Mouse (Mus musculus) urinary bladder, postnatal 25 days (tissue): Measurements from ENCODE around the gene Caln1.
"Not testable (repeated sequence)": the region's sequence is repeated elsewhere in the genome, so short reads cannot be mapped to it uniquely, and the experiment has no call there.

Source experiments
- DNase-seq: peaks from one replicate; pipeline ENCODE4 v3.0.0; 2022; ENCODE audit warnings: low spot score

The Caln1 gene

DNA sequence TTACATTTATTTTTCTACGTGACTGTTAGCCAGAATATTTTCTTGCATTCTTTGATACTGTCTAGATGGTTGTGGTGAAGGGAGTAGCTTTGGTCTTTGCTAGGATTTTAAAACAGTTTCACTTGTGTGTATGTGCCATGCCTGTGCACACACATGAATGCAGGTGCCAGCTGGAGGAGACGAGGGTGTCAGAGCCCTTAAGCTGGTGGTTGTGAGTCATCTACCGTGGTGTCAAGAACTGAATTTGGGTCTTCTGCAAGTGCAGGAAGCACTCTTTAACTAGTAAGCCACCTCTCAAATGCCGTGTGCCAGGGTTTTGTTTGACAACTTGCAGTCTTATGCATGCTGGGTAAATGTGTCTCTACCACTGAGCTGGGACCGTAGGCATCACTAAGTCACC, 178.2 kb downstream of the Caln1 start:
- DNase-seq: no peak

DNA sequence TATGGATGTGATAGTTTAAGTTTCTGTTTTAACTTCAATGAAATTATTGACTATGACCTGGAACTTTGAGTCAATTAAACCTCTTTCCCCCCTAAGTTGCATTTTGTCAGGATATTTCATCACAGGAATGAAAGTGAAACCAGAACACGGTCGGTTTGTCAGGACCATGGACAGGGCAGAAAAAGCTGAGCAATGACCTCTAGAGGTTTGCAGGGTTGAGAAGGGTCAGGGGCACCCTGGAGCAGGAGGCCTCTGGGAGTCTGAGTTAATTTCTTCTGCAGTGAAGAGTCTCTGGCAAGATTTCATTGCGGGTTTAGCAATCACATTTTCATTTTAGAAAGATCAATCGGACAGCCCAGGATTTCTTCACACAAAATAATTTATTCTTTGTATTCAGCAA, 184.7 kb downstream of the Caln1 start:
- no peak for DNase-seq

DNA sequence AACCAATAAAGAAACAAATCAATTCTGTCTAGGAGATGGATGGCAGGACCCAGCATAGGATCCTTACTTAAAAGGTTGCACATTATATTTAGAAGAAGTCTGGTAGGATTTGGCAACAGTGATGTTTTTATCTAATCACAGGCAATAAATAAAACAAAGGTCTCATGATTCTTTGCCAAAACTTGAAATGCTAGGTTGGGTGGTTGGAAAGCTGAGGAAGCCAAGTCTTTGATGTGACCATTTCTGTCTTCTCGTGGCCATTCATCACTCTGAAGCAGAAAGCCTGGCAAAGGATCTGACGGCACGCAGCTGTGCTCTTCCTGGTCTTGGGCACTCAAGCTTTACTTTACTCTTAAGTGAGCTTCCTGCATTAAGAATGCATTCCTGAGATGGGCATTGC, 193.9 kb downstream of the Caln1 start:
- DNase-seq: no peak

DNA sequence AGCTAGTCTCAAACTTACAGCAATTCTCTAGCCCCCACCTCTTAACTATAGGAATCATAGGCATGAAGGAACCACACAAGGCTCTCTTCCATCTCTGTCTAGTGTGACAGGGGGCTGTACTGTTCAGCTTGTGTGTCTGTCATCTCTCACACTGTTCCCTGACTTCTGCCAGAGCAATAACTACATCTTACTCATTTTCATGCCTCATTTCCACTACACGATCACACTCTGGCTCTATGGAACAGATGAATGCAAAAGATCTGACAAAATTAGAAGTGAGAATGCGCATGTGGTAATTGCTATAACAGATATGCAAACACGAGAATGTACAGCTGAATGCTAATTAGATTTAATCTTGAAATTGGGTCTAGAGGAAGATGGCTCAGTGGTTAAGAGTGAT, 196.7 kb downstream of the Caln1 start:
- DNase-seq: no peak

DNA sequence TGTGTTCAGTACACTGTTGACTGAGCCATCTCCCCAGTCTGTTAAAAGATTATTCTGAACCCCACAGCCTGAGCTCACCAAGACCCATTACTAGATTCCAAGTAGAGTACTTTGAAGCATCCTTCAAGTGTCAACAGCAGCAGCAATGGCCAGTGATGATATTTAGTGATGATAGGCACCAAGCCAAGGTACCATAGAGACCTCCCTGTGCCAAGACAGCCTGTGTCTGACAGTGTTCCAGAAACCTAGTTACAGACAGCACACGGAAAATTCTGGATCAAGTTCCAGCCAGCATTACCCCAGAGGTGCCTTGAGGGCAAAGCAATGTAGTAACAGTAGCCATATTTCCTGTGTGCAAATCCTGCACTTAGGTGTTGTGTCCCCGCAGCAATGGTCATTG, 208.3 kb downstream of the Caln1 start:
- no peak for DNase-seq

DNA sequence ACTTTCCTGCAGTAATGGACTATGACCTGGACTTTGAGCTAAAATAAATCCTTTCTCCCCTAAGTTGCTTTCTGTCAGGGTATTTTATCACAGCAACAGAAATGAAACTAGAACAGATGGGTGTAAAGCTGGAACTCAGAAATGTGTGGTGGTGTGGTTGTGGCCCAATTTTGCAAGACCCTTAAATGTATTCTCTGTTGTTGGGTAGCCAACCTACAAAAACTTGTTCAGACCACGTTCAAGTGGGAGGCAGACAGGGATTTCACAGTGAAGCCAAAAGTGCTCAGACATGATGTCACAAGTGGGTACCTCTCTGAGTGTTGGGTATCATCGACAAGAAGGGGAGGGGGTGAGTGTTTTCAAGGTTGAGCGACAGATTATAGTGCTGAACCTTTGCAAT, 214.8 kb downstream of the Caln1 start:
- DNase-seq: no peak

DNA sequence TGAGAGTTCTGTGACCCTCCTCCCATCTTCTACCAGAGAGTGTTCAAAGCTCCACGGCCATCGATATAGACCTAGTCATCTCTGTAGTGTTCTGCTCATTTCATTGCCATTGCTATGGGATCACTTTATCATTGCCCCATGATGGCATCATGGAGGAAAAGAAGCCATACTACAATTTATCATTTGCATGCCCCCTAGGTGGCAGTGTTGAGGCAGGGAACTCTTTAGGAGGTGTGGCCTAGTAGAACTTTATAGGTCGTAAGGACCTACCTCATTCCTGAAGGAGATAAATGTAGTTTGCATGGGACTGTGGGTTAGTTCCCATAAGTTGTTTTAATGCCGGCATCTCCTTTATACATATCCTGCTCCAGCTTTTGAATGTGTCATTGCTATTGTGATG, 217.0 kb downstream of the Caln1 start:
- DNase-seq: no peak

DNA sequence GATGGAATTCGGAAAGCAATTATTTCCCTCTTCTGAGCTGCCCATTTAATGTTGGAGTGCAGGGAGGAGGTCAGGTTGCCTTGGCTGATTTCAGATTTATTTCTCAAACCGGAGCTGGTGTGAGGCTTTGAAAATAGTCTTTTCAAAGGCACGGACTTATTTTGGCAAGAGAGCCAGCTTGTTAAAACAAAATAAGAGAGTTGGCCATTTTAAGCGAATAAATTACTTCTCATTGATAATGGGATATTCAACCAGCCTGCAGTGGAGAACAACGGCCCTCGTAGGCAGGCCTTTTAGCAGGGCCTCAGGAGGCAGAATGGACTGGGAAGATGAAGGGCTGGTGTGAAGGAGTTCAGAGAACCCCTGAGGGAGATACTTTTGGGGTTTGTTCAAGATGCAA, 227.3 kb downstream of the Caln1 start:
- no peak for DNase-seq

DNA sequence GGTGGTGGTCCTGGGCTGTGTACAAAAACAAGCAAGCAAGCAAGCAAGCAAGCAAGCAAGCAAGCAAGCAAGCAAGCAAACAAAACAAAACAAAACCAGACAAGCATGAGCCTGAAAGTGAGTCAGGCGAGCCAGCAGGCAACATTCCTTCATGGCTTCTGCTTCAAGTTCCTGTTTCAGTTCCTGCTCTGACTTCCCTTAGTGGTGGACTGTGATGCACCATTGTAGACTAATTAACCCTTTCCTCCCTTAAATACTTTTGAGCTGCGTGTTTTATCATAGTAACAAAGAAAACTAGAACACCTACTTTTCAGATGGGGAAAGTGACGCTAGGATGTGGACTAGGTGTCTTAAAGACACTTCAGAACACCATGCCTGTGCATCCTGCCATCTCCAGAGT, 244.4 kb downstream of the Caln1 start:
- DNase-seq: no peak

DNA sequence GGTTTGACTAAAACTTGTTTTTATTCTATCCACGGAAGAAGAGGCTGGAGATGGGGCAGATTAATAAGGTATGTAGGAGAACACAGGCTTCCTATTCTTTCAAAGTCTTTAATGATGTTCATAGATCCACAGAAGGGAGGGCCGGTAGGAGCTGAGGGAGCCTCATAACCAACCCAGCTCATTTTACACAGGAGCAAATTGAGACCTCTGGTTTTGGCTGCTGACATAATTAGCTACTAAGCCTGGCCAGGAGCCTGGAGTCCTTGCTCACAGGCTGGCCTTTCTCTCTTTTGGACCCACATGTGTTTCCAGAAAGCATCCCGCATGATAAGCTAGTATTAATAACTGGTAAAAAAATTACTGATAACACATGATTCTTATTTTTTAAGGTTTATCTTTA, 245.0 kb downstream of the Caln1 start:
- no peak for DNase-seq

DNA sequence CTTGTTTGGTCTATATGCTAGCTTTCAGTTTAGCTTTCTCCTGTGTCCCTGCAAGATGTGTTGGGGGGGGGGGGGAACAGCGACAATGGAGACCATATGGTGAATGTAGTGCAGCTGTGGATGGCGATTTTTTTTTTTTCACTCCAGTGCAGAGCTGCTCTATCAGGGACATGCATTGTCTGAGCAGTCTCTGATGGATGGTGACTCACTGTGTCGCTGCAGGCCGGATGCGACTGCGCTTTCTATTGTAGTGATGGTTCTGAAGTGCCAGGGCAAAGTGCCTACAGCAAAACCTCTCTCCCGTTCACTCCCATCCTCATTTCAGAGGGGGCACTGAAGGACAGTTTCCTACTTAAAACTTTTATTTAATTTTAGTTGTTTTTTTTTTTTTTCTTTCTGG, 250.8 kb downstream of the Caln1 start:
- no peak for DNase-seq

DNA sequence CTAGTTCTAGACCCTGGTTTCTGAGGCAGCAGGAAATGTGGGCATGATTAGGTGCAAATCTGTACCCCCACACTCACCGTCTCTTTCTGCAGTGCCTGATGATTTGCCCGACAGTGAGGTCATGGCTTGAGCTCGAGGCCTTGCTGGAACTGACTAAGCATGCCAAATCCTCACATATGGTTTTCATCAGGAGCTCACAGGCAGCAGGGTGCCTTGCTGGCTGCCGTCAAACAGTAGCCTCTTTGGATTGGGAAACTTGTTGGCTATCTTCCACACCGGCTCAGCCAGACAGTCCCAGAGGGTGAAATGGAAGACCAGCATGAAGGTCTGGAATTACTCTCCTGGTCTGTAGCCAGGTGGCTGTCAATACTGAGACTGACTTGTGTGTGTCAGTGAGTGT, 254.0 kb downstream of the Caln1 start:
- peak; percentile 14 for DNase-seq

DNA sequence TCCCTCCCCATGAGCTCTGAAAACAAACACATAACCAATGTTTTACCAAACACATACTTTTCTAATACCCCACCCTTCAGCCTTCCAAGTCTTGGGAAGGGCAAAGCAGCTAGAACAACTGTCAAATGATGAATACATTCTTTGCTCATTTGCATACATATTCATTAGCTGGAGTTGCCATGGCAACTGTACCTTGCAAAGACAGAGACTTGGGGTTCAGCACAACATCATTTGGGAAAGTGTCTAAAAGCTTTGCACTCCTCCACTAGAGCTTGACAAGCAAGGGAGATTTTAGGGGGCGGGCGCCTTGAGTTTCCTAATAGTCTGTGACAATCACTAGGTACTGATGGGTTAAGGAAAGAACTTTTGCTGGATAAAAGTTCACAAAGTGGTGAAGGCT, 258.5 kb downstream of the Caln1 start:
- DNase-seq: no peak

DNA sequence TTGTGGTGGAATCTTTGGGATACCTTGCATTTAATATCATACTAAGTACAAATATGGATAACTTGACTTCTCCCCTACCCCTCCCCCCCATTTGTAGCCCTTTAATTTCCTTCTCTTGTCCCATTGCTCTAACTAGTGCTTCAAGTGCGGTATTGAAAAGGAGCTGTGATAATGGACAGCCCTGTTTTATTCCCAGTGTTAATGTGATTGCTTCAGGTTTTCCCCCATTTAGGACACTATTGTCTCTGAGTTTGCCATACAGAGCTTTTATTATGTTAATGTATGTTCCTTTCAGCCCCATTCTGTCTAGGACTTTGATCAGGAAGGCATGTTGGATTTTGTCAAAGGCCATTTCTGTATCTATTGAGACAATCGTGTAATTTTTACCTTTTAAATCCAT, 266.1 kb downstream of the Caln1 start:
- no peak for DNase-seq

DNA sequence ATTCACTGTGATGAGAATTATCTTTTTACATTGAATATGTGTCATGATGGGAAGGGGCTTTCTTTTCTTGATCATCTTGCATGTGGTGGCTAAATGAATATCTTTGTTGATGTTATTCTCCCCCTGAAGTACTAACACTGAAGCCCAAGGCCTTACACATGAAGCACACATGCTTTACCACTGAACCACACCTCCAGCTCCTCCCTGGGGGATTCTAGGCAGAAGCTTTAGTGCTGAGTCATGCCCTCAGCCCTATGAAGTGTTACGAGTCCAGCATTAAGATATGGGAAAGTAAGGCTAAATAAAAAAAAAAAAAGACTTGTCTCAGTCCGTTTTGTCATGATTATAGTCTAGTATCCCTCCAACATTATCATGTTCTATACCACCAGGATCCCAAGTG, 272.6 kb downstream of the Caln1 start:
- no peak for DNase-seq

DNA sequence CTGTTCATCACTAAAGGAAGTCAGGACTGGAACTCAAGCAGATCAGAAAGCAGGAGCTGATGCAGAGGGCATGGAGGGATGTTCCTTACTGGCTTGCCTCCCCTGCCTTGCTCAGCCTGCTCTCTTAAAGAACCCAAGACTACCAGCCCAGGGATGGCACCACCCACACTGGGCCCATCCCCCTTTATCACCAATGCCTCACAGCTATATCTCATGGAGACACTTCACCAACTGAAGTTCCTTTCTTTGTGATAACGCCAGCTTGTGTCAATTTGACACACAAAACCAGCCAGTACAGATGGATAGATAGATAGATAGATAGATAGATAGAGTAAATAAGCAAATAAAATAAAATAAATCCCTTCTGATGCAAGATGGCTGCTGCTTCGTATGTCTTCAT, 276.9 kb downstream of the Caln1 start:
- DNase-seq: not testable (repeated sequence)

DNA sequence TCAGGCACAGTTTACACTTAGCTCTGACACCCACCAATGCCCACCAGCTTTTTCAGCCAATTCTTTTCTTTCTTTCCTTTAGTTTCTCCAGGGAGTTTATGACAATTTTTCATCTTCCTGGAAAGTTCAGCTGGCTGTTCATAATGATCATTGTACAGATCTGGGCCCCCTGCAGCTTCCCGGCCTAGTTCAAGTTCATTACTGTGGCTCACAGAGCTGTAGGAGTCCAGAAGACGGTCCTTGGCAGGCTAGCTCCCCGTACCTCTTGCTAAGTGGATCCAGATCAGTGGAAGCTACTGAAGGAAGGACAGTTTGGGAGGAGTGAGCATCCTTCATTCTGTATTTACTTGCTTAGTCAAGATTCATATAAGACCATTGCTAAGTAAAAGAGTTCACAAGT, 288.9 kb downstream of the Caln1 start:
- no peak for DNase-seq

DNA sequence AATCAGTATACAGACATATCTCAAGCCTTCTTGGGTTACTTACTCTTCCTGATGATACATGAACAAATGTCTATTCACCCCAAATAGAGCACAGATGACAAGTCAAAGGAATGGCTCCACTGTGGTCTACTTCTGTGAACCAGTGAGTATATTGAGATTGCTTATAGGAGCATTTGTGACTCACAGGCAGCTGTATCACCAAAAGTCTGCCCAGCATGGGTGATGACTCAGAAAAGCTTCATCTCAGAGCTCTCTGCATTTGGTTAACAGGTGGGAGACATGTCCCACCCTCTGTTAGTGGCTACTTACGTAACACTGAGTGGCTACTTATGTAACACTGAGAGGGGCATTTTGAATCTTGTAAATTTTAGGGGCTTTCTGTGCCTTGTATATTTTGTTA, 296.8 kb downstream of the Caln1 start:
- DNase-seq: no peak

DNA sequence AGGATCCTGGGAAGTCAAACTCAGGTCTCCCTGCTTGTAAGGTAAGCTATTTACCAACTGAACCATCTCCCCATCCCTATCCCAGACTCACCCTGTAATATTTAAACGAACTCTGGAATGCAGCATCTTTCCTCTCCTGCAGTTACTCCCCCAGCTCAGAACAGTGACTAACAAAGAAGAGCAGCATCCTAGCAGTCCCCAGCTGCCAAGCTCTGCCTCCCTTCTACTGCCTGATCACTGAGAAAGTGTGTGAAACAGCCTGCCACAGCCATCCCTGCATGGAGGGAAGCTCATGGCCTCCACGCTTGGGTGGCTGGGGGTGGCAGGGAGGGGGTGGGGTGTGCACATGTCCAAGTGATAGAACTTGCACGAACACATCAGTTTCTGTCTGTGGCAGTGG, 303.3 kb downstream of the Caln1 start:
- no peak for DNase-seq

DNA sequence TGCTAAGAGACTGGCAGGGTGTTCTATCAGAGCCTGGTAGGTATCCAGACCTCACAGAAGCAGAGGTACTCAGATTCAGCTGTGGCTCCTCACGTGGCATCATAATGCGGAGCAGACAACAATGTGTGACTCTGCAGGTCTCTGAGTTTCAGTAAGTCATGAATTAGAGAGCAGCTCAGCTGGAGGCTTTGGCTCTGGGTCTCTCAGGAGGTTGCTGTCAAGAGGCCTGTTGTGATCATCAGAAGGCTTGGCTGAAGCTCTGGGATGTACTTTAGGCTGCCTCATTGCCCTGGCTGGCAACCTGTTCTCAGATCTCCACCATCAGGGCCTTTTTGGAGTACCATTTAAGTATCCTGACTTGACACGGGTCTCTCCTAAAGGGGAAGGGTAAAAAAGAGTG, 303.8 kb downstream of the Caln1 start:
- DNase-seq: no peak

DNA sequence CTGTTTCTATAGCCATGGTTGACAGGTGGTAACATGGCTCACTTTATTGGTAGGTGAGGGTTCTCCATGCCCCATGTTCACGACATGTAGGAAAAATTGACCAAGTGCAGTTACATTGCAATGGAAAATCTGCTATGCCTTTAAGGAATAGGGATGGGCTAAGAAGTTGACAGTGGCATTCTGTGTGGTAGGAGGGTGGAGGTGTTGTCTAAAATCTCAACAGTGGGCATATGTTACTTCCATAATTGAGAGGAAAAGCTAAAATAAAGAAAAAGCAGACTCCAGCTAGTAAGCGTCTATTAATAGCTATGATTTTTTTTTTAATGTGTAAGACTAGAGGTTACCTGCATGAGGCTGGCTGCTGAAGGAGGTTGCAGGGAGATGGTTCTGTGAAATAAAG, 308.6 kb downstream of the Caln1 start:
- no peak for DNase-seq

DNA sequence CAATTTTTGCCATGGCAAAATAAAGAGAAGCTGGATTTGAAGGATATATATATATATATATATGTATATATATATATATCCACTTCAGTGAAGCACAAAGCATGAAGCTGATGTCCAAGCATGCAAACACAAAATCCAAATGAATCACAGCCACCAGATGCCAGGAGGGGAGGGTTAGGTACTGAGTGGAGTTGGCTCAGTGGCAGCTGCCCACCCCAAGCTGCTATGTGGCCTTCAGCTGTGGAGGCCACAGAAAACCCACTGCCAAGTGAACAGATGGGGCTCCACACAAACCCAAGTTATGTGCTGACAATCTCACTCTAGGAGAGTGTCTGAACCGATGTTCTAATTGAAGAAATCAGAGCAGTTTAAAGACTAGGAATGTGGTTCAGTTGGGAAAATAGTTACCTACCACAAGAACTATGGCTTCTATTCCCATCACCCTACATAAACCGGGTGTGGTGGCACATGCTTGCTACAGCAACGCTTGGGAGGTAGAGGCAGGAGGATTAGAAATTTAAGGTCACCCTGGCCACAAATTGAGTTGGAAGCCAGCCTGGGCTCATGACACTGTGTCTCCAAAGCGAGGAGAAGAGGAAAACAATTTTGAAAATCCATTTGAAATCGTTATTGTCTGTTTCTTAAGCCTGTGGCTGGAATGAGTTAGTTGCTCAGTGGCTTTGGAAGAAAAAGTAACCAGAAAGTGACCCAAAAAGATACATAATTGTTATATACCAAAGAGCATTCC, 316.8 kb downstream of the Caln1 start:
- no peak for DNase-seq

DNA sequence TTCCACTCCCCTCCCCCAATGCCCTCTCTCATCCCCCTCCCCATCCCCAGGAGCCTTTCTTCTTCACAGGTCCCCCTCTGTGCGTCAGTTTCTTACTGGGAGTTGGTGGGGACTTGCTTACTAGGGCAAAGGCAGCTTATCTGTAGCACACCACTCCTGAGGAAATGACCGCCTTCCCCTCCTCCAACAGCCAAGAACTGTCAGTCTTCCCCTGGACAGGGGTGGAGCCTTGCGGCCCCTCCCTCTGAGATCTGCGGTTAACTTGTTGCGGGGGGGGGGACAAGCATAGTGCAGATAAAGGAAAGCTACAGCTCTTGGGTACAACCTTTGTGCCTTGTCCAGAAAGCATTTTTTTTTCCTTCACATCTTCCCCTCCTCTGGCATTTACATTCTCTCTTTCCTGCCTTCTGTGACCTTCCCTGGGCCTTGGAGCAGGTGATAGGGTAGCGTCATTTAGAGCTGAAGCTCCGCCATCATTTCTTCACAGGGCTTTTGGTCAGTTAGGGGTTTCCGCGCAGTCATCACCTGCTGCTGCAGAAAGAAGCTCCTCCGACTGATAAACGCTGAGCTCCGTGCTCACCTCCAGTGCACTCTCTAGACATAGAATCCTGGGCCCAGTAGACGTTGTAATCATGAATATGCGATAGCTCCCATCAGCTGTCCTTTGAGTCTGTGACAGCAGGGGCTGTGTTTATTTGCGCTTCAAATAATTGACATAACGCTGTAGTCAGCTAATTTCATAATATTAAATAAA, 319.3 kb downstream of the Caln1 start:
- DNase-seq: no peak

DNA sequence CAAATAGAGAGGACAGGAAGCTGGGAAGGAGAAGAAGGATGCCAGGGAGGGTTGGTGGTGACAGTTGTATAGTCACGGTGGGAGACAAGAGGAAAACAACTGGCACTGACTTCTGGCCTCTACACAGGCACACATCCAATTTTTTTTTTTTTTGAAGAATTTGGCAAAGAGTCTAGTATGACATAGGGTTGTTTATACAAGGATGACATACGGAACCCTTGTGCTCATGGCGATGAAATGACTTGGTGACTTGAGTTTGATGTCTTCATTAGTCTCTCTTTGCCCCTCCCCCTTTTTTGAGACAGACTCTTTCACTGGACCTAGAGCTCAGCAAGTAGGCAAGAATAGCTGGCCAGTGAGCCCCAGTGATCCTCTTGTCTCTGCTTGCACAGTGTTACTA, 322.1 kb downstream of the Caln1 start:
- DNase-seq: no peak
